Mouse (Mus musculus): ENCODE measurements around the gene Rbm18.

- TF ChIP-seq CTCF (IDR thresholded peaks at IDR 0.05; ENCODE audit: borderline replicate concordance, insufficient read depth, low read depth, low read length) (no peak), POLR2A (IDR thresholded peaks at IDR 0.05; ENCODE audit: borderline replicate concordance, insufficient read depth, low read length) (no peak)
Measured at GRCm38 (mm10) chr2:36090853-36091741, 45.5 kb downstream of the Rbm18 start.
